Mouse (Mus musculus) olfactory bulb, adult 2 months (tissue): ENCODE data around the gene Smug1.

Experiments used
- CTCF ChIP-seq: fragments of 200-500 bp; IDR thresholded peaks from 2 replicates; pipeline ENCODE4 v1.5.1; 2012; ENCODE audit warnings: low read depth, mild to moderate bottlenecking, low read length, moderate library complexity; ENCODE audit not compliant: insufficient read depth
- POLR2A ChIP-seq: fragments of 200-500 bp; IDR thresholded peaks from 2 replicates; pipeline ENCODE4 v1.6.1; 2012; ENCODE audit warnings: mild to moderate bottlenecking, low read depth, low read length, moderate library complexity; ENCODE audit not compliant: insufficient read depth

DNA sequence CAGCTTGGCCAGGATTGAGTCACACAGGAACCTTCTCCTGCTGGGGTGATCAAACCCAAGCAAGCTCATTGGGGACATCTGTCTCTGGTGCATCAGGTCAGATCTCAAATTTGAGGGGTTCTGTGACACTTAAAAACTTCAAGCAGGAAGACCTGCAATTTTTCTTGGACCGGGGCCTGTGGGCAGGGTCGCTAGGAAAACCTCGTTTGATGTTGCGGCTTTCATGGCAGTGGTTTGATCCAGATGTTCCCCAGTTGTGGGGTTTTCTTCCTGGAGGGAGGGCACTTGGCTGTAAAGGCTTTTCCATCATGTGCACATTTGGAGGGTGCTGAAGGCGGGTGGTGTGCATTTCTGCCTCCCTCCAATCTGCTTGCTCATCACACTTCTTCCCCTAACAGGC lies 51.2 kb downstream of the Smug1 start:
- TF ChIP-seq POLR2A (no peak), CTCF (no peak)
